Comparison of ENCODE assay signal across 9 mouse cellular contexts in genomic region chr11:49764023-49764422, GRCm38 (mm10). TPM values are rescaled to one million over a fixed set of nuclear protein-coding genes. Genes with fewer than 3 reads are reported as not detected.
DNase-seq lines count a peak whose midpoint lies in the region; ATAC-seq lines count a peak whose summit lies in the region.
"Had no signal": no experiment of that assay in that cellular context is flagged by ENCODE, and none has a peak within 500 bp of the region (broad histone marks: within the 10 kb centered on the region; RNA-seq: fewer than 3 reads in every experiment).

No protein-coding gene starts in this region.

- no peaks in the 10 kb centered on the region for H3K27me3 ChIP-seq in hindbrain, embryonic 10.5 days (ENCODE audit: insufficient read depth, poor library complexity, severe bottlenecking)
- H3K27me3 ChIP-seq in hindbrain, embryonic 16.5 days (replicated peaks; ENCODE audit: control insufficient read depth, insufficient read depth, low read length) = no peaks in the 10 kb centered on the region
- H3K27me3 ChIP-seq in intestine, embryonic 15.5 days (replicated peaks) = no peaks in the 10 kb centered on the region

- no peak overlapping the region for H3K9ac ChIP-seq in hindbrain, embryonic 16.5 days (ENCODE audit: low read depth, low read length)
- H3K9ac ChIP-seq in intestine, embryonic 15.5 days = no peak overlapping the region

- H3K36me3 ChIP-seq in hindbrain, embryonic 10.5 days = no peaks in the 10 kb centered on the region
- H3K36me3 ChIP-seq in hindbrain, embryonic 16.5 days (ENCODE audit: control insufficient read depth, insufficient read depth, low read length) = no peaks in the 10 kb centered on the region
- H3K36me3 ChIP-seq in intestine, embryonic 15.5 days = no peaks in the 10 kb centered on the region

- peaks cover 20% of the 10 kb centered on the region for H3K4me1 ChIP-seq in hindbrain, embryonic 10.5 days (replicated peaks)
- H3K4me1 ChIP-seq in hindbrain, embryonic 16.5 days (ENCODE audit: control insufficient read depth, insufficient read depth, low read depth, low read length) = peaks cover 5% of the 10 kb centered on the region; the same call in 1 of the 2 replicates
- H3K4me1 ChIP-seq in intestine, embryonic 15.5 days (replicated peaks) = peaks cover 5% of the 10 kb centered on the region; the same call in 1 of the 2 replicates

- DNase-seq in hindbrain, embryonic 10.5 days (ENCODE audit: low spot score) = peak; percentile 16
- peak; percentile 13 for DNase-seq in thymus, postnatal 4 days
- no peak for DNase-seq in thymus, postnatal 36 days
- no peak for DNase-seq in adrenal gland, adult 18-20 months (ENCODE audit: low spot score in 2 of 2)
- DNase-seq in frontal cortex, postnatal 25 days (ENCODE audit: low spot score in 2 of 2) = no peak
- no peak for DNase-seq in B cell, adult 2 months
- DNase-seq: right cerebral cortex, postnatal 4 days had no signal

- H3K27ac ChIP-seq in hindbrain, embryonic 10.5 days = peak overlapping the region; percentile 80
- H3K27ac ChIP-seq in hindbrain, embryonic 16.5 days (ENCODE audit: low read depth, low read length) = no peak overlapping the region
- peak overlapping the region; percentile 29; the same call in 1 of the 2 replicates for H3K27ac ChIP-seq in intestine, embryonic 15.5 days

- ATAC-seq in hindbrain, embryonic 16.5 days = no peak
- ATAC-seq in intestine, embryonic 15.5 days = 0 out of 2 replicates have a peak, but pooled peaks have one; percentile 10

- no peaks in the 10 kb centered on the region for H3K9me3 ChIP-seq in hindbrain, embryonic 10.5 days
- H3K9me3 ChIP-seq in hindbrain, embryonic 16.5 days (ENCODE audit: control insufficient read depth, low read length) = no peaks in the 10 kb centered on the region
- no peaks in the 10 kb centered on the region for H3K9me3 ChIP-seq in intestine, embryonic 15.5 days

- no peak overlapping the region for H3K4me2 ChIP-seq in hindbrain, embryonic 16.5 days (ENCODE audit: low read length)
- no peak overlapping the region for H3K4me2 ChIP-seq in intestine, embryonic 15.5 days (replicated peaks)

- H3K4me3 ChIP-seq in hindbrain, embryonic 10.5 days = no peak overlapping the region
- no peak overlapping the region for H3K4me3 ChIP-seq in hindbrain, embryonic 16.5 days (ENCODE audit: low read length)
- H3K4me3 ChIP-seq in intestine, embryonic 15.5 days (replicated peaks) = no peak overlapping the region

- 54% methylated on average over 4 of the region's 4 CpGs for WGBS in hindbrain, embryonic 10.5 days
- WGBS in hindbrain, embryonic 16.5 days = 48% methylated on average over 4 of the region's 4 CpGs
- WGBS in intestine, embryonic 15.5 days = 59% methylated on average over 4 of the region's 4 CpGs

RNA-seq across cellular contexts. Expression of gene Gfpt2, which starts 30.0 kb away (rescaled TPM):
- polyA plus RNA-seq in hindbrain, embryonic 10.5 days (2016; fragmentation: Nextera tagmentation; extraction: Ambion mirVana) = 16.0 and 22.1 TPM in 2 replicates
- 6.3 and 7.2 TPM in 2 replicates for polyA plus RNA-seq in hindbrain, embryonic 16.5 days (2015; fragmentation: Nextera tagmentation; extraction: Ambion mirVana)
- 6.5 and 6.7 TPM in 2 replicates for polyA plus RNA-seq in intestine, embryonic 15.5 days (2015; fragmentation: Nextera tagmentation; extraction: Ambion mirVana)
- 10 to 100 TPM in 1 of 2 experiments, 1 to 10 TPM in 1; 4.3 to 11.2 TPM for total RNA-seq in adrenal gland, adult 18-20 months (2021)

RNA-seq across cellular contexts. Expression of gene Cnot6, which starts 51.5 kb away (rescaled TPM):
- 57.3 and 60.8 TPM in 2 replicates for polyA plus RNA-seq in hindbrain, embryonic 10.5 days (2016; fragmentation: Nextera tagmentation; extraction: Ambion mirVana)
- polyA plus RNA-seq in hindbrain, embryonic 16.5 days (2015; fragmentation: Nextera tagmentation; extraction: Ambion mirVana) = 30.1 and 36.1 TPM in 2 replicates
- 42.3 and 47.5 TPM in 2 replicates for polyA plus RNA-seq in intestine, embryonic 15.5 days (2015; fragmentation: Nextera tagmentation; extraction: Ambion mirVana)
- total RNA-seq in adrenal gland, adult 18-20 months (2021) = 10 to 100 TPM; 34.5 to 42.0 TPM

Comparison
In these comparisons a context has a peak if more than half of its experiments do, and no peak if none do; other contexts are left out.
1. DNase-seq: peak in hindbrain, embryonic 10.5 days (single experiment) and thymus, postnatal 4 days (single experiment); none in thymus, postnatal 36 days (0 of 2), adrenal gland, adult 18-20 months (0 of 2), frontal cortex, postnatal 25 days (0 of 2) and B cell, adult 2 months (0 of 2).